Mouse (Mus musculus): ENCODE measurements at regions not wholly inside any gene's neighbourhood (a gene's known extent, or its start where the extent isn't known, plus 50 kb on each side); places are given as distances from the start of the nearest gene placed in this dataset.

GRCm38 (mm10) chr3:149157381-149157780 is 167.0 kb upstream of the Adgrl2 start:
- DNase-seq (ENCODE audit: low spot score): peak; percentile 46
- H3K27me3 ChIP-seq (replicated peaks; ENCODE audit: control insufficient read depth, insufficient read depth, low read length): no peaks in the 10 kb centered on the region
- H3K4me2 ChIP-seq (ENCODE audit: low read depth, low read length): no peak overlapping the region
- no peaks in the 10 kb centered on the region for H3K36me3 ChIP-seq (ENCODE audit: control insufficient read depth, insufficient read depth, low read length)
- no peak overlapping the region for H3K9ac ChIP-seq (ENCODE audit: low read depth, low read length)
- WGBS: 85% methylated on average over 8 of the region's 8 CpGs
- H3K9me3 ChIP-seq (ENCODE audit: control insufficient read depth, low read length): no peaks in the 10 kb centered on the region
- no peak for ATAC-seq (ENCODE audit: low read depth)
- no peak overlapping the region for H3K4me3 ChIP-seq (ENCODE audit: low read depth, low read length)
- no peaks in the 10 kb centered on the region for H3K4me1 ChIP-seq (ENCODE audit: control insufficient read depth, insufficient read depth, low read length)
- H3K27ac ChIP-seq (replicated peaks; ENCODE audit: low read depth, low read length): no peak overlapping the region

GRCm38 (mm10) chr3:149152312-149152711 is 162.0 kb upstream of the Adgrl2 start:
- Histone ChIP-seq H3K27ac (replicated peaks; ENCODE audit: low read depth, low read length) (no peak overlapping the region), H3K36me3 (ENCODE audit: control insufficient read depth, insufficient read depth, low read length) (no peaks in the 10 kb centered on the region), H3K4me1 (ENCODE audit: control insufficient read depth, insufficient read depth, low read length) (no peaks in the 10 kb centered on the region), H3K4me2 (ENCODE audit: low read depth, low read length) (no peak overlapping the region), H3K27me3 (replicated peaks; ENCODE audit: control insufficient read depth, insufficient read depth, low read length) (no peaks in the 10 kb centered on the region), H3K9me3 (ENCODE audit: control insufficient read depth, low read length) (no peaks in the 10 kb centered on the region), H3K9ac (ENCODE audit: low read depth, low read length) (no peak overlapping the region), H3K4me3 (ENCODE audit: low read depth, low read length) (no peak overlapping the region)
- WGBS: 80% methylated on average over 4 of the region's 4 CpGs
- DNase-seq (ENCODE audit: low spot score): no peak
- no peak for ATAC-seq (ENCODE audit: low read depth)

- WGBS: 90% methylated on average over 3 of the region's 3 CpGs
- DNase-seq (ENCODE audit: low spot score) (no peak), ATAC-seq (ENCODE audit: low read depth) (no peak)
- no peak overlapping the region for H3K4me3 ChIP-seq (ENCODE audit: low read depth, low read length)
- H3K27ac ChIP-seq (replicated peaks; ENCODE audit: low read depth, low read length): no peak overlapping the region
- H3K36me3 ChIP-seq (ENCODE audit: control insufficient read depth, insufficient read depth, low read length): no peaks in the 10 kb centered on the region
- no peaks in the 10 kb centered on the region for H3K4me1 ChIP-seq (ENCODE audit: control insufficient read depth, insufficient read depth, low read length)
- no peak overlapping the region for H3K4me2 ChIP-seq (ENCODE audit: low read depth, low read length)
- no peaks in the 10 kb centered on the region for H3K27me3 ChIP-seq (replicated peaks; ENCODE audit: control insufficient read depth, insufficient read depth, low read length)
- H3K9ac ChIP-seq (ENCODE audit: low read depth, low read length): no peak overlapping the region
- H3K9me3 ChIP-seq (ENCODE audit: control insufficient read depth, low read length): no peaks in the 10 kb centered on the region
These were observed 160.4 kb upstream of the Adgrl2 start for GRCm38 (mm10) chr3:149150796-149151195.

- no peak overlapping the region for H3K9ac ChIP-seq (ENCODE audit: low read depth, low read length)
- H3K4me3 ChIP-seq (ENCODE audit: low read depth, low read length): no peak overlapping the region
- H3K27me3 ChIP-seq (replicated peaks; ENCODE audit: control insufficient read depth, insufficient read depth, low read length): no peaks in the 10 kb centered on the region
- H3K4me2 ChIP-seq (ENCODE audit: low read depth, low read length): no peak overlapping the region
- no peaks in the 10 kb centered on the region for H3K36me3 ChIP-seq (ENCODE audit: control insufficient read depth, insufficient read depth, low read length)
- ATAC-seq (ENCODE audit: low read depth): no peak
- WGBS: 48% methylated on average over 8 of the region's 8 CpGs
- no peak for DNase-seq (ENCODE audit: low spot score)
- H3K4me1 ChIP-seq (ENCODE audit: control insufficient read depth, insufficient read depth, low read length): no peaks in the 10 kb centered on the region
- no peaks in the 10 kb centered on the region for H3K9me3 ChIP-seq (ENCODE audit: control insufficient read depth, low read length)
- no peak overlapping the region for H3K27ac ChIP-seq (replicated peaks; ENCODE audit: low read depth, low read length)
These were observed 158.3 kb upstream of the Adgrl2 start for GRCm38 (mm10) chr3:149148608-149149007.

- Histone ChIP-seq H3K36me3 (ENCODE audit: control insufficient read depth, insufficient read depth, low read length) (no peaks in the 10 kb centered on the region), H3K4me1 (ENCODE audit: control insufficient read depth, insufficient read depth, low read length) (no peaks in the 10 kb centered on the region), H3K9ac (ENCODE audit: low read depth, low read length) (no peak overlapping the region), H3K27ac (replicated peaks; ENCODE audit: low read depth, low read length) (no peak overlapping the region), H3K27me3 (replicated peaks; ENCODE audit: control insufficient read depth, insufficient read depth, low read length) (no peaks in the 10 kb centered on the region), H3K4me3 (ENCODE audit: low read depth, low read length) (no peak overlapping the region), H3K4me2 (ENCODE audit: low read depth, low read length) (no peak overlapping the region), H3K9me3 (ENCODE audit: control insufficient read depth, low read length) (no peaks in the 10 kb centered on the region)
- no peak for ATAC-seq (ENCODE audit: low read depth)
- 92% methylated on average over 6 of the region's 6 CpGs for WGBS
- DNase-seq (ENCODE audit: low spot score): no peak
These were observed 157.6 kb upstream of the Adgrl2 start for GRCm38 (mm10) chr3:149147916-149148315.

GRCm38 (mm10) chr3:149146673-149147072 is 156.3 kb upstream of the Adgrl2 start:
- DNase-seq (ENCODE audit: low spot score) (no peak), ATAC-seq (ENCODE audit: low read depth) (no peak)
- H3K9ac ChIP-seq (ENCODE audit: low read depth, low read length): no peak overlapping the region
- WGBS: 68% methylated on average over 9 of the region's 9 CpGs
- H3K27ac ChIP-seq (replicated peaks; ENCODE audit: low read depth, low read length): no peak overlapping the region
- no peak overlapping the region for H3K4me3 ChIP-seq (ENCODE audit: low read depth, low read length)
- no peaks in the 10 kb centered on the region for H3K27me3 ChIP-seq (replicated peaks; ENCODE audit: control insufficient read depth, insufficient read depth, low read length)
- H3K4me1 ChIP-seq (ENCODE audit: control insufficient read depth, insufficient read depth, low read length): no peaks in the 10 kb centered on the region
- H3K4me2 ChIP-seq (ENCODE audit: low read depth, low read length): no peak overlapping the region
- H3K9me3 ChIP-seq (ENCODE audit: control insufficient read depth, low read length): no peaks in the 10 kb centered on the region
- H3K36me3 ChIP-seq (ENCODE audit: control insufficient read depth, insufficient read depth, low read length): no peaks in the 10 kb centered on the region

- Histone ChIP-seq H3K27me3 (replicated peaks; ENCODE audit: control insufficient read depth, insufficient read depth, low read length) (no peaks in the 10 kb centered on the region), H3K4me3 (ENCODE audit: low read depth, low read length) (no peak overlapping the region), H3K36me3 (ENCODE audit: control insufficient read depth, insufficient read depth, low read length) (no peaks in the 10 kb centered on the region), H3K4me2 (ENCODE audit: low read depth, low read length) (no peak overlapping the region), H3K27ac (replicated peaks; ENCODE audit: low read depth, low read length) (no peak overlapping the region), H3K4me1 (ENCODE audit: control insufficient read depth, insufficient read depth, low read length) (no peaks in the 10 kb centered on the region), H3K9ac (ENCODE audit: low read depth, low read length) (no peak overlapping the region), H3K9me3 (ENCODE audit: control insufficient read depth, low read length) (no peaks in the 10 kb centered on the region)
- DNase-seq (ENCODE audit: low spot score) (no peak), ATAC-seq (ENCODE audit: low read depth) (no peak)
- WGBS: 81% methylated on average over 3 of the region's 3 CpGs
These were observed 150.1 kb upstream of the Adgrl2 start for GRCm38 (mm10) chr3:149140461-149140860.

- H3K27me3 ChIP-seq (replicated peaks; ENCODE audit: control insufficient read depth, insufficient read depth, low read length): no peaks in the 10 kb centered on the region
- no peak overlapping the region for H3K4me3 ChIP-seq (ENCODE audit: low read depth, low read length)
- H3K4me1 ChIP-seq (ENCODE audit: control insufficient read depth, insufficient read depth, low read length): no peaks in the 10 kb centered on the region
- DNase-seq (ENCODE audit: low spot score) (peak; percentile 31), ATAC-seq (ENCODE audit: low read depth) (no peak)
- H3K4me2 ChIP-seq (ENCODE audit: low read depth, low read length): no peak overlapping the region
- WGBS: 74% methylated on average over 9 of the region's 9 CpGs
- no peak overlapping the region for H3K27ac ChIP-seq (replicated peaks; ENCODE audit: low read depth, low read length)
- H3K9me3 ChIP-seq (ENCODE audit: control insufficient read depth, low read length): no peaks in the 10 kb centered on the region
- H3K9ac ChIP-seq (ENCODE audit: low read depth, low read length): no peak overlapping the region
- no peaks in the 10 kb centered on the region for H3K36me3 ChIP-seq (ENCODE audit: control insufficient read depth, insufficient read depth, low read length)
These were observed 143.9 kb upstream of the Adgrl2 start for GRCm38 (mm10) chr3:149134028-149134938.

- ATAC-seq (ENCODE audit: low read depth) (no peak), DNase-seq (ENCODE audit: low spot score) (no peak)
- Histone ChIP-seq H3K27ac (replicated peaks; ENCODE audit: low read depth, low read length) (no peak overlapping the region), H3K4me3 (ENCODE audit: low read depth, low read length) (no peak overlapping the region), H3K4me1 (ENCODE audit: control insufficient read depth, insufficient read depth, low read length) (peaks cover 25% of the 10 kb centered on the region), H3K4me2 (ENCODE audit: low read depth, low read length) (no peak overlapping the region), H3K9ac (ENCODE audit: low read depth, low read length) (no peak overlapping the region), H3K9me3 (ENCODE audit: control insufficient read depth, low read length) (no peaks in the 10 kb centered on the region), H3K27me3 (replicated peaks; ENCODE audit: control insufficient read depth, insufficient read depth, low read length) (no peaks in the 10 kb centered on the region), H3K36me3 (ENCODE audit: control insufficient read depth, insufficient read depth, low read length) (no peaks in the 10 kb centered on the region)
- 85% methylated on average over 5 of the region's 5 CpGs for WGBS
These were observed 128.5 kb upstream of the Adgrl2 start for GRCm38 (mm10) chr3:149118806-149119205.
